Mouse (Mus musculus) kidney, postnatal 14 days (tissue): ENCODE data around the gene Lmbrd1.
"Not testable (repeated sequence)": the region's sequence is repeated elsewhere in the genome, so short reads cannot be mapped to it uniquely, and the experiment has no call there.

Experiments used
- DNase-seq: peaks from one replicate; pipeline ENCODE4 v3.0.0; 2022; ENCODE audit warnings: mixed read lengths

Lmbrd1 gene

GRCm38 (mm10) chr1:24732286-24732685 lies 53.9 kb downstream of the Lmbrd1 start:
- DNase-seq, result no peak

GRCm38 (mm10) chr1:24734866-24735265 lies 56.4 kb downstream of the Lmbrd1 start:
- no peak for DNase-seq

- no peak for DNase-seq
Observed at GRCm38 (mm10) chr1:24740903-24741302, 62.5 kb downstream of the Lmbrd1 start.

DNA sequence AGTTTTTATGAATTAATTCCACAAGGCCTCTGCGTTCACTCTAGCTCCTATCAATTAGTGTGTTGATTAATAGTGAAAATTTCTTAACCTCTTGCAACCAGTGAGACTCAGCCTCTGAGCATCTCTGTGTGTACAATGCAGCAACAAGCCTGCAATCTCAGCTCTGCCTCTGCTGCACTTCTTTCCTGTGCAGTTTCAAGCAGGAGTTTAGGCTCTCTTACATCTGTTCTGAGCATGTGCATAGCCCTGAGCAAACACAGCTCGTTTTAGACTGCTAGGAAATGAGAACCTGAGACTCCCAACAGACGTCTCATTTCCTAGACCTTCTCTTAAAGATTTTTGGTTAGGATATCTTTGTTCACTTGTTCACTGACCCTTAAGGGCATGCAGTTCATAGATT lies 63.1 kb downstream of the Lmbrd1 start:
- DNase-seq, result no peak

- DNase-seq, result no peak
Observed at GRCm38 (mm10) chr1:24743191-24743924, 64.9 kb downstream of the Lmbrd1 start.

DNA sequence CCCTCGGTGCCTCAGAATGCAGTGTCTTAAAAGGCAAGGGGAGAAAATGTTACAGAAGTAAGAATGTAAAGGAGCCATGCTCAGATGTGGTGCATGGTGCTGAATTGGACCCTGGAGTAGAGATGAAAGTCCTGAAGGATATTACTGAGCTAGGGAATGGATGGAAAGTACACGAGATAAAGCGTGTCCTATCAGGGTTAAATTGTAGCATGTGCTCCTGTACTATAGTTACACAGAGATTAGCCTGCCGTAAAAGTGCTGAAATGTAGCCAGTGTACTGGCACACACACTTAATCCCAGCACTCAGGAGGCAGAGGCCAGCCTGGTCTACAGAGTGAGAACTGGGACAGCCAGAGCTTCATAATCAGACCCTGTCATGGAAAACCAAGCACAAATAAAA lies 74.3 kb downstream of the Lmbrd1 start:
- DNase-seq, result no peak

DNA sequence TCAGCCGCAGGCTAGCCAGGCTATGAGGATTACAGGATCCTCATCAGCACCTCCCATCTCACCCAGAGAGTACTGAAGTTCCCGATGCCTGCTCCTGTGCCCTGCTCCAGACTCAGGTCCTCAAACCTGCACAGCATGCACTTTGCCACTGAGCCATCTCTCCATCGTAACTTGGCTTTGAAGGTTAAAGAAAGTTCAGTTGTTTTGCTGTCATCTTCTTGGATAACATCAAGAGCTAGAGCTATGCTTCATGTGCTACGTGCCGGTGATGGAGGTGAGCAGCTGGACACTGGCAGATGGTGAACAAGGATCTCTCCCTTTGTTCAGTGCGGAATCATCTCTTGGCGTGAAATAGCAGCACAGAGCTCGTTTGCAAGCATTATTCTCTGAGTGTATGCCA lies 80.1 kb downstream of the Lmbrd1 start:
- DNase-seq, result no peak

GRCm38 (mm10) chr1:24766466-24766865 lies 88.0 kb downstream of the Lmbrd1 start:
- no peak for DNase-seq

DNA sequence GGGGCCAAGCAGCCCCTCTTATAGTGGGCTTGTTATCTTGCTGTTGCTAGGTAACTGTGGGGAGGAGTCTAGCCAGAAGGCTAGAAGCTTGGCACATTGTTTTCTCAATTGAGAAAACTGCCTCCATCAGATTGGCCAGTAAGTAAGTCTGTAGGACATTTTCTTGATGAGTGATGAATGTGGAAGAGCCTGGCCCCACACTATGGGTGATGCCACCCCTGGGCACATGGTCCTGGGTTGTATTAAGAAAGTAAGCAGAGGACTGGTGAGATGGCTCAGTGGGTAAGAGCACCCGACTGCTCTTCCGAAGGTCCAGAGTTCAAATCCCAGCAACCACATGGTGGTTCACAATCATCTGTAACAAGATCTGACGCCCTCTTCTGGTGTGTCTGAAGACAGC lies 88.8 kb downstream of the Lmbrd1 start:
- not testable (repeated sequence) for DNase-seq

GRCm38 (mm10) chr1:24773642-24774041 lies 95.2 kb downstream of the Lmbrd1 start:
- DNase-seq, result no peak

- no peak for DNase-seq
Observed at GRCm38 (mm10) chr1:24776576-24776975, 98.1 kb downstream of the Lmbrd1 start.

DNA sequence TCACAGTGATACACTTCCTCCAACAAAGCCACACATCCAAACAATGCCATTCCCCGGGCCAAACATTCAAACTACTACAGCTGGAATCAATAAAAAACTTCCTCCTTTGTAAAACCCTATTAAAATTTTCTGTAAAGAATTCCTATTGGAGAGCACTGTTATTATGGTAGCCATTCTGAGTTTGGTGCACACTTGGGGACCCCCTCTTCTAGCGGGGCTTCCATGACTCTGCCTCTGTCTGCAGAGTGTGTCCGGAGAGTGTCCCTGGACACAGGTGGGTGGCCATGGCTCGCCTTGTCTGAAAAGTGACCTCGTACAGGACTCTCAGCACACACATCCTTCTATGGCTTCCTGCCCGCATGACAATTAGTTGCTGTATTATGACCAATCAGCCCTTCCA lies 114.7 kb downstream of the Lmbrd1 start:
- DNase-seq, result no peak

DNA sequence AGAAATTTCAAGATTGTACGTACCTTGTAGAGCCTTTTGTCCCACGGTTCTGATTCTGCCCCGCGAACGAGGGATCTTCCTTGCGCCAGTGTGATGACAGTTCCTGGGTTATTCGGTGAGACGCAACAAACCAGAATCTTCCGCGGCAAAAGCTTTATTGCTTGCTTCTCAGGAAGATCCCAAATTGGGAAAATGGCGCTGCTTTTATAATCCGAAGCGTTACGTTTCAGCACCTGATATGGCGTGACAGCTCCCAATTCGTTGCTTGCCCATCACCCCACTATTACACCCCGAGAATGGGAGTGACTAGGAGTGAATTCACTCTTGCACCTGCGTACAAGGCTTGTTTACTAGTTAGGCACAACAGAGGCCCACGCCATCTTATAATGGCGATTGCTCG lies 129.5 kb downstream of the Lmbrd1 start:
- not testable (repeated sequence) for DNase-seq
